Mouse (Mus musculus) erythroblast, embryonic 14.5 days (primary cell): ENCODE results near the gene Trdmt1. TPM values are rescaled to one million over a fixed set of nuclear protein-coding genes. Genes with fewer than 3 reads are reported as not detected.
A peak's percentile ranks its signal among the peaks of the same experiment; 100 is the strongest.

Experiments
- H3K27me3 ChIP-seq: 2 replicates; pipeline ENCODE4 v1.6.1; 2012; ENCODE audit warnings: inconsistent platforms; ENCODE audit not compliant: control insufficient read depth
- H3K36me3 ChIP-seq: 2 replicates; pipeline ENCODE4 v1.6.1; 2012; ENCODE audit warnings: mild to moderate bottlenecking, inconsistent platforms; ENCODE audit not compliant: control insufficient read depth
- H3K4me1 ChIP-seq: 2 replicates; pipeline ENCODE4 v1.6.1; 2012; ENCODE audit warnings: inconsistent platforms; ENCODE audit not compliant: control insufficient read depth
- H3K4me3 ChIP-seq: replicated peaks from 2 replicates; pipeline ENCODE3; 2012; ENCODE audit warnings: moderate library complexity, mild to moderate bottlenecking, inconsistent platforms
- H3K9me3 ChIP-seq: 2 replicates; pipeline ENCODE4 v1.6.1; 2012; ENCODE audit warnings: low read length, inconsistent platforms, mixed read lengths; ENCODE audit not compliant: control insufficient read depth
- GATA1 ChIP-seq: IDR thresholded peaks from 2 replicates; pipeline ENCODE4 v1.6.1; 2012; ENCODE audit warnings: low read length, inconsistent platforms, mixed read lengths
- TAL1 ChIP-seq: IDR thresholded peaks from 3 replicates; pipeline ENCODE4 v1.6.1; 2012; ENCODE audit warnings: low read length, inconsistent platforms, mixed read lengths
- polyA plus RNA-seq: library from polyadenylated mRNA; stranded (reverse); fragments of >175 nt; gene quantifications from 2 replicates; pipeline ENCODE4 v1.2.3, GENCODE M21; 2012

Trdmt1 gene
- polyA plus RNA-seq, 1 experiment: 0.05 TPM

- Histone ChIP-seq H3K4me1 (peaks cover 23% of the 10 kb centered on the region), H3K9me3 (peaks cover 2% of the 10 kb centered on the region; the same call in 1 of the 2 replicates), H3K27me3 (peaks cover 73% of the 10 kb centered on the region), H3K4me3 (peak overlapping the region; percentile 49), H3K36me3 (no peaks in the 10 kb centered on the region)
- TF ChIP-seq TAL1 (no peak), GATA1 (no peak)
Observed at GRCm38 (mm10) chr2:13575287-13575801, 30.9 kb upstream of the Trdmt1 start.

- peaks cover 23% of the 10 kb centered on the region for H3K4me1 ChIP-seq
- no peaks in the 10 kb centered on the region for H3K36me3 ChIP-seq
- H3K27me3 ChIP-seq: peaks cover 76% of the 10 kb centered on the region
- TF ChIP-seq GATA1 (no peak), TAL1 (no peak)
- peaks cover 2% of the 10 kb centered on the region; the same call in 1 of the 2 replicates for H3K9me3 ChIP-seq
- H3K4me3 ChIP-seq: peak overlapping the region; percentile 49
Observed at GRCm38 (mm10) chr2:13574801-13575150, 30.3 kb upstream of the Trdmt1 start.

- TF ChIP-seq GATA1 (no peak), TAL1 (no peak)
- no peaks in the 10 kb centered on the region for H3K36me3 ChIP-seq
- H3K4me3 ChIP-seq: peak overlapping the region; percentile 49
- peaks cover 2% of the 10 kb centered on the region; the same call in 1 of the 2 replicates for H3K9me3 ChIP-seq
- peaks cover 23% of the 10 kb centered on the region for H3K4me1 ChIP-seq
- H3K27me3 ChIP-seq: peaks cover 76% of the 10 kb centered on the region
Observed at GRCm38 (mm10) chr2:13574066-13574800, 29.8 kb upstream of the Trdmt1 start.

GRCm38 (mm10) chr2:13573408-13574065 is 29.1 kb upstream of the Trdmt1 start, which contains the start of gene Vim:
Gene Vim (plus strand): TSS chr2:13573927.
- peak within 1 kb of the TSS; percentile 49 for H3K4me3 ChIP-seq
- H3K9me3 ChIP-seq: peaks cover 2% of the 10 kb centered on the region; the same call in 1 of the 2 replicates
- no peak for TF ChIP-seq TAL1
- TF ChIP-seq GATA1: no peak
- H3K27me3 ChIP-seq: peaks cover 75% of the 10 kb centered on the region
- H3K4me1 ChIP-seq: peaks cover 23% of the 10 kb centered on the region
- no peaks in the 10 kb centered on the region for H3K36me3 ChIP-seq

- Histone ChIP-seq H3K27me3 (peaks cover 74% of the 10 kb centered on the region), H3K4me3 (no peak overlapping the region), H3K36me3 (no peaks in the 10 kb centered on the region), H3K9me3 (peaks cover 2% of the 10 kb centered on the region; the same call in 1 of the 2 replicates), H3K4me1 (peaks cover 23% of the 10 kb centered on the region)
- TF ChIP-seq TAL1: no peak
- no peak for TF ChIP-seq GATA1
Observed at GRCm38 (mm10) chr2:13572647-13573407, 28.4 kb upstream of the Trdmt1 start.

GRCm38 (mm10) chr2:13572101-13572553 is 27.7 kb upstream of the Trdmt1 start:
- TF ChIP-seq GATA1: no peak
- no peak for TF ChIP-seq TAL1
- H3K4me3 ChIP-seq: no peak overlapping the region
- H3K9me3 ChIP-seq: peaks cover 2% of the 10 kb centered on the region; the same call in 1 of the 2 replicates
- no peaks in the 10 kb centered on the region for H3K36me3 ChIP-seq
- H3K4me1 ChIP-seq: peaks cover 23% of the 10 kb centered on the region
- peaks cover 73% of the 10 kb centered on the region for H3K27me3 ChIP-seq

- Histone ChIP-seq H3K4me3 (no peak overlapping the region), H3K36me3 (no peaks in the 10 kb centered on the region), H3K4me1 (peaks cover 19% of the 10 kb centered on the region), H3K27me3 (peaks cover 55% of the 10 kb centered on the region), H3K9me3 (peaks cover 2% of the 10 kb centered on the region; the same call in 1 of the 2 replicates)
- TF ChIP-seq TAL1 (no peak), GATA1 (no peak)
Observed at GRCm38 (mm10) chr2:13570122-13570521, 25.7 kb upstream of the Trdmt1 start.

GRCm38 (mm10) chr2:13560396-13560795 is 15.9 kb upstream of the Trdmt1 start:
- Histone ChIP-seq H3K4me1 (no peaks in the 10 kb centered on the region), H3K4me3 (no peak overlapping the region), H3K9me3 (no peaks in the 10 kb centered on the region), H3K27me3 (peaks cover 5% of the 10 kb centered on the region), H3K36me3 (no peaks in the 10 kb centered on the region)
- TF ChIP-seq TAL1 (no peak), GATA1 (no peak)
